Mouse (Mus musculus) C3H10T1/2 (cell line): ENCODE results near the gene Pmepa1. TPM values are rescaled to one million over a fixed set of nuclear protein-coding genes. Genes with fewer than 3 reads are reported as not detected.

ENCODE experiments used
- polyA plus RNA-seq, 2 experiments: library from polyadenylated mRNA; unstranded; fragments of >200 nt; fragmentation: generic; extraction: Trizol; gene quantifications; one replicate each; pipeline ENCODE4 v1.2.1; 2012; ENCODE audit warnings: missing spikeins in 2 of 2

Pmepa1 gene
- polyA plus RNA-seq, result 10 to 100 TPM; 29.1 to 38.0 TPM

GRCm38 (mm10) chr2:173276409-173276808 lies at the start of gene Pmepa1:
TSS of gene Pmepa1 (minus strand) at chr2:173276533.

GRCm38 (mm10) chr2:173218416-173219141 lies 57.8 kb downstream of the Pmepa1 start, which contains the start of gene Zbp1:
TSS of gene Zbp1 (minus strand) at chr2:173218923.

Other genes with a start within 250 kb of the Pmepa1 start
- not detected for gene Ctcfl, start 157.0 kb downstream of the Pmepa1 start, polyA plus RNA-seq
- gene Pck1, start 123.5 kb downstream of the Pmepa1 start, polyA plus RNA-seq, result not detected
- 1 to 10 TPM in 1 of 2 experiments, under 1 TPM in 1; 0.04 to 1.3 TPM for gene Zbp1, start 57.6 kb downstream of the Pmepa1 start, polyA plus RNA-seq
- gene 1700021F07Rik, start 246.1 kb upstream of the Pmepa1 start, polyA plus RNA-seq, result not detected